Mouse (Mus musculus) hindbrain, postnatal 0 days (tissue): ENCODE measurements around the gene Ccnjl. TPM values are rescaled to one million over a fixed set of nuclear protein-coding genes. Genes with fewer than 3 reads are reported as not detected.

Experiments used
- ATAC-seq: fragments of 200-750 bp; cut with Nextera tagmentation; 2 replicates; pipeline ENCODE4 v1.8.0; 2017; ENCODE audit warnings: mild to moderate bottlenecking, moderate TSS enrichment, moderate library complexity
- DNase-seq: peaks from one replicate; pipeline ENCODE4 v3.0.0-alpha.2; 2015; ENCODE audit warnings: low spot score
- H3K27ac ChIP-seq: fragments of 300-500 bp; sonication (generic); 2 replicates; pipeline ENCODE4 v1.5.1; 2014; ENCODE audit warnings: mild to moderate bottlenecking
- H3K27me3 ChIP-seq: fragments of 300-500 bp; sonication (generic); 2 replicates; pipeline ENCODE4 v1.6.1; 2014; ENCODE audit warnings: low read length, mixed read lengths; ENCODE audit not compliant: insufficient read depth
- H3K36me3 ChIP-seq: fragments of 300-500 bp; sonication (generic); 2 replicates; pipeline ENCODE4 v1.6.1; 2014; ENCODE audit warnings: low read length, mixed read lengths; ENCODE audit not compliant: insufficient read depth
- H3K4me1 ChIP-seq: fragments of 300-500 bp; sonication (generic); 2 replicates; pipeline ENCODE4 v1.6.1; 2014; ENCODE audit warnings: antibody characterized with exemption, low read length, mixed read lengths; ENCODE audit not compliant: insufficient read depth
- H3K4me2 ChIP-seq: fragments of 300-500 bp; sonication (generic); 2 replicates; pipeline ENCODE4 v1.6.1; 2014; ENCODE audit warnings: low read depth, mild to moderate bottlenecking, low read length, moderate library complexity, mixed read lengths
- H3K4me3 ChIP-seq: fragments of 300-500 bp; sonication (generic); 2 replicates; pipeline ENCODE4 v1.5.1; 2014; ENCODE audit warnings: low read length
- H3K9ac ChIP-seq: fragments of 300-500 bp; sonication (generic); replicated peaks from 2 replicates; pipeline ENCODE4 v1.6.1; 2014; ENCODE audit warnings: mild to moderate bottlenecking, low read length, moderate library complexity, mixed read lengths
- H3K9me3 ChIP-seq: fragments of 300-500 bp; sonication (generic); 2 replicates; pipeline ENCODE4 v1.6.1; 2016; ENCODE audit warnings: low read length, mixed read lengths
- CTCF ChIP-seq: IDR thresholded peaks from 2 replicates; pipeline ENCODE4 v1.5.1; 2016; ENCODE audit warnings: antibody characterized with exemption, control low read depth, low read depth
- WGBS: fragments of 180-500 bp; shearing (Covaris S2); extraction: QIAGEN DNeasy Blood & Tissue Kit; methylation state at CpG from one replicate; pipeline ENCODE4 v1.1.7; 2014; 5-methylcytosine and 5-hydroxymethylcytosine counted together
- polyA plus RNA-seq: library from polyadenylated mRNA; unstranded; fragments of >200 nt; fragmentation: Nextera tagmentation; extraction: Ambion mirVana; gene quantifications from 2 replicates; pipeline ENCODE4 v1.2.1, GENCODE M21; 2015
- total RNA-seq: library from RNA; depleted of rRNA; stranded (reverse); fragments of >200 nt; gene quantifications from 2 replicates; pipeline ENCODE4 v1.2.3, GENCODE M21; 2014

Gene Ccnjl
- total and polyA plus RNA-seq, 2 experiments from 2014 or later = 2.4 to 5.5 TPM

DNA sequence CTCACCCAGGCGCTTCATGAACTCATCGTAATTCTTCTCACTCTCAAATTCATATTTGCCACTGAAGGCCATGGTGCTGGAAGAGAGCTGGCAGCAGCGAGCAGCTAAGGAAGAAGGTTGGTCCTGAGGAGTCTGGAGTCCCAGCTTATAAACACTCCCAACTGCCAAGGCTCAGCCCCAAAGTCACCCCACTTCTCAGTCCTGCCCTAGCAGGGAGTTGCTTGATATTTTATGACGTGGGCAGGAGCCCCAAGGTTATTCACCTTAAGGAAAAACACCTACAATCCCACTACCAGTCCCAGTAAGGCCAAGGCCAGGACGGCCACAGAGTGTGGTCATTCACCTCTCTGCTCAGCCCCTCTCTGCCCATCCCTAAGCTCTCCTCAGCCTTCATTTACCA lies 72.9 kb downstream of the Ccnjl start, which contains the start of gene Fabp6:
Gene Fabp6, minus strand, starts transcription at position 101 of the 400 bp plus-strand sequence.
- H3K9ac ChIP-seq = no peak within 1 kb of the TSS
- TF ChIP-seq CTCF = no peak
- H3K4me2 ChIP-seq = no peak within 1 kb of the TSS
- 91% methylated on average over 5 of the region's 5 CpGs for WGBS
- H3K36me3 ChIP-seq = no peaks in the 10 kb centered on the region
- H3K27me3 ChIP-seq = no peaks in the 10 kb centered on the region
- no peaks in the 10 kb centered on the region for H3K9me3 ChIP-seq
- no peak for DNase-seq
- no peak for ATAC-seq
- no peaks in the 10 kb centered on the region for H3K4me1 ChIP-seq
- H3K27ac ChIP-seq = no peak within 1 kb of the TSS
- H3K4me3 ChIP-seq = no peak within 1 kb of the TSS

DNA sequence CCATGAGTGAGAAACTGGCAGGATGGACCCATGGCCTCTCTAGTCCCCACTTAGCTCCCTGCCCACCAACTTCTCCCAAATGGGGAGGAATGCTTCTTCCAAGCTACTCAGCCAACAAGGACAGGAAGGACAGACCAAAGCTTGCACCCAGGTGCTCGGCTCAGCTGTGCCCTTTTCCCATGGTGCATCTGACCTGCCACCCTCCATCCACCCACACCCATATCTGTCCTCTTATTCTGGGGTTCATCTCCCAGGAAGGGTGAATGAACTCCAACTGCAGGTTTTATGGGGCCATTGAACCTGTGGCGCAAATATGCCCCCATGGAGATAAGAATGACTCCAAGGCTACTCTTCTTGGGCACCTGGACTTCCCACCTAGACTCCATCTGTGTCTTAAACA lies 75.6 kb downstream of the Ccnjl start:
- WGBS = 92% methylated on average over 2 of the region's 2 CpGs
- no peak overlapping the region for H3K4me3 ChIP-seq
- no peak for ATAC-seq
- TF ChIP-seq CTCF = no peak
- no peaks in the 10 kb centered on the region for H3K27me3 ChIP-seq
- no peak overlapping the region for H3K4me2 ChIP-seq
- H3K4me1 ChIP-seq = no peaks in the 10 kb centered on the region
- H3K9me3 ChIP-seq = no peaks in the 10 kb centered on the region
- H3K9ac ChIP-seq = no peak overlapping the region
- no peak for DNase-seq
- no peaks in the 10 kb centered on the region for H3K36me3 ChIP-seq
- no peak overlapping the region for H3K27ac ChIP-seq

DNA sequence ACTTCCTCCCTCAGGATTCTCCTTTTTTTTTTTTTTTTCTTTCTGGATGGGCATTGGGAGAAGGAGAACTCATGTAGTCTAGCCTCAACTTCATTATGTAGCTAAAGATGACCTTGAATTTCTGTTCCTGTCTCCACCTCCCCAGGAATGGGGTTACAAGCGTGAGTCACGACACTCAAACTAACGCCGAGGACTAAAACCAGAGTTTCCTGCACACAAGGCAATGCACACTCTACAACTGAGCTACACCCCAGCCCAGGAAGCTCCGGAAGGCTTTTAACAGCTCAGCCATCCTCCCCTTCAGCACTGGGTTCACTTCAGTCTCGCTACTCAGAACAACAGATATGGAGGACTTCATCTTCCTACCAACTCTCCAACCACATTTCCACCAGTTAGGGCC lies 76.3 kb downstream of the Ccnjl start:
- Histone ChIP-seq H3K27me3 (no peaks in the 10 kb centered on the region), H3K4me1 (no peaks in the 10 kb centered on the region), H3K27ac (no peak overlapping the region), H3K9me3 (no peaks in the 10 kb centered on the region), H3K9ac (no peak overlapping the region), H3K4me3 (no peak overlapping the region), H3K4me2 (no peak overlapping the region), H3K36me3 (no peaks in the 10 kb centered on the region)
- 89% methylated on average over 6 of the region's 6 CpGs for WGBS
- no peak for DNase-seq
- ATAC-seq = no peak
- TF ChIP-seq CTCF = no peak

GRCm38 (mm10) chr11:43605859-43606258 lies 77.3 kb downstream of the Ccnjl start:
- DNase-seq = no peak
- ATAC-seq = no peak
- H3K4me1 ChIP-seq = no peaks in the 10 kb centered on the region
- 84% methylated on average over 6 of the region's 6 CpGs for WGBS
- H3K36me3 ChIP-seq = no peaks in the 10 kb centered on the region
- no peak overlapping the region for H3K27ac ChIP-seq
- no peaks in the 10 kb centered on the region for H3K27me3 ChIP-seq
- H3K4me3 ChIP-seq = no peak overlapping the region
- H3K9ac ChIP-seq = no peak overlapping the region
- H3K9me3 ChIP-seq = no peaks in the 10 kb centered on the region
- no peak overlapping the region for H3K4me2 ChIP-seq
- no peak for TF ChIP-seq CTCF

DNA sequence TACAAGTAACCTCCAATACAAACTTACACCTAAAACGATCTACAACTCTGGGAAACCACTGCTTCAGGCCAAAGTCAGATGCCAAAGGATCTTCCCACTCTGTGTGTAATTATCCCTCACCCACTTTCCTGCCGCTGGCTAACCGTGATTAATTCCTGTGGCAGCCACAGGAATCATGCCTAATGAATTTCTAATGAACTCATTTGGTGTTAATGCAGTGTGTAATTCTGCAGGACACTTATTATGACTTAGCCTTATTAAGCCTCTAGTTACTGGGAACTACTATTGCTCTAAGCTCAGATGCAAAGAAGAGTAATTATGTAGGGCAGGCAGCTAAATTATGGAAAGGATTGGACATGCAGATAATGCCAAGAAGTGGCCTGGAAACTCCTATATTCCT lies 79.9 kb downstream of the Ccnjl start:
- no peak overlapping the region for H3K9ac ChIP-seq
- H3K4me1 ChIP-seq = no peaks in the 10 kb centered on the region
- no peaks in the 10 kb centered on the region for H3K36me3 ChIP-seq
- no peak overlapping the region for H3K27ac ChIP-seq
- no peak overlapping the region for H3K4me3 ChIP-seq
- peak; percentile 52 for DNase-seq
- no peaks in the 10 kb centered on the region for H3K27me3 ChIP-seq
- no peak for TF ChIP-seq CTCF
- WGBS = 21% methylated on average over 3 of the region's 3 CpGs
- H3K4me2 ChIP-seq = no peak overlapping the region
- peak; percentile 39; the same call in 1 of the 2 replicates for ATAC-seq
- no peaks in the 10 kb centered on the region for H3K9me3 ChIP-seq

DNA sequence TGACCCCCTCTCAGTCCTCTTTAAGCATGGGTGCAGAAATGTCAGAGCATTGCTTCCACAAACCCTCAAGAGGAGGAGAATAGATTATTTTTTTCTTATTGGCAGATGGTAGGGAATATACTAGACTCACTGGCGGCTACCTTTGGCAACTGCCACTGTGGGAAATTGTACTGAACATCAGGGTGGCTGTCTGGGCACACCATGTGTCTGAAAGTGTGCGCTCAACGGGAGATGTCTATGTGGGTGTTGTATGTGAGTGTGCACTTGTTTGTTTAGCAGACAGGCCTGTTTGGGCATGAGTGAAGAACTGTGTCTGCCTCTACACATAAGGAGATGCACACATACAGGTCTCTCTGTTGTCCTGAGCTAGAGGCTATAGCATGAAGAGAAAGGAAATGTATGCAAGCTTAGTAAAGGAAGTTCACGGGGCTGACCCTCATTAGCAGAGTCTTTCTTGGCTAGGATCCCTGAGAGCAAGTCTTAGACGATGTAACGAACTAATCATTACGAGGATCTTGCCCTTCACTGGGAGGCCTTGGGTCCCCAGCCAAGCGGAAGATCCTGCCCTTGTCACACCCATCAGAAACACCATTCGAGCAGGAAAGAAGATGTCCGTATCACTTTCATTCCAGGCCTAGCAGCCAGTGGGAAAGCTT lies 81.5 kb downstream of the Ccnjl start:
- ATAC-seq (no peak), DNase-seq (no peak)
- H3K36me3 ChIP-seq = no peaks in the 10 kb centered on the region
- no peak for TF ChIP-seq CTCF
- H3K4me1 ChIP-seq = no peaks in the 10 kb centered on the region
- WGBS = 44% methylated on average over 10 of the region's 10 CpGs
- no peak overlapping the region for H3K27ac ChIP-seq
- no peak overlapping the region for H3K4me3 ChIP-seq
- no peaks in the 10 kb centered on the region for H3K27me3 ChIP-seq
- H3K4me2 ChIP-seq = no peak overlapping the region
- H3K9me3 ChIP-seq = no peaks in the 10 kb centered on the region
- H3K9ac ChIP-seq = no peak overlapping the region

DNA sequence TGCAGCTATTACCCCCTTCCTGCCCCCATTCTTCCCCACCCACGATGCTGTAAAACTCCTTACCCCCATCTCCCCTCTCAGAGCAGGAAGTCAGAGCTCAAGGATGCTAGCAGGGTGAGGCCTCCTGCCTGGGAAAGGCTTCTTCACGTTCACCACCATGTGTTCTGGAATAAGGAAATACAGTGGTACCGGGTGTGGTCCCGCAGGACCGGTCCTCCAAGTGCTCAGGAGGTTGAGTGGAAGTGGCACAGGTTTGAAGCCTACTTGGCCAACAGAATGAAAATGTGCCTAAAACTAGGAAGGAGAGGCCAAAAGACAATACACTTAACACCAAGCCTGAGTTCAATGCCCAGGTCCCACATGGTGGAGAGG lies 82.1 kb downstream of the Ccnjl start:
- DNase-seq = no peak
- H3K9ac ChIP-seq = no peak overlapping the region
- no peaks in the 10 kb centered on the region for H3K36me3 ChIP-seq
- no peaks in the 10 kb centered on the region for H3K4me1 ChIP-seq
- no peak overlapping the region for H3K4me3 ChIP-seq
- no peak for TF ChIP-seq CTCF
- WGBS = 78% methylated on average over 5 of the region's 5 CpGs
- no peak overlapping the region for H3K4me2 ChIP-seq
- H3K9me3 ChIP-seq = no peaks in the 10 kb centered on the region
- H3K27ac ChIP-seq = no peak overlapping the region
- no peaks in the 10 kb centered on the region for H3K27me3 ChIP-seq
- ATAC-seq = no peak
